Mouse (Mus musculus) ovary, postnatal 36 days (tissue): ENCODE results near the gene Vegfd.

ENCODE experiments used
- DNase-seq: peaks from one replicate; pipeline ENCODE4 v3.0.0; 2022; ENCODE audit warnings: low spot score, mixed read lengths

Gene Vegfd

GRCm38 (mm10) chrX:164419955-164420354 is 46.8 kb downstream of the Vegfd start:
- DNase-seq = no peak

GRCm38 (mm10) chrX:164420518-164420917 is 47.3 kb downstream of the Vegfd start:
- DNase-seq = no peak

GRCm38 (mm10) chrX:164424821-164425220 is 51.6 kb downstream of the Vegfd start:
- DNase-seq = no peak

- no peak for DNase-seq
These were observed 54.1 kb downstream of the Vegfd start for GRCm38 (mm10) chrX:164427295-164427694.

GRCm38 (mm10) chrX:164428224-164428623 is 55.0 kb downstream of the Vegfd start:
- no peak for DNase-seq

GRCm38 (mm10) chrX:164430621-164431020 is 57.4 kb downstream of the Vegfd start:
- no peak for DNase-seq

- no peak for DNase-seq
These were observed 58.0 kb downstream of the Vegfd start for GRCm38 (mm10) chrX:164431133-164431532.

GRCm38 (mm10) chrX:164431541-164431940 is 58.4 kb downstream of the Vegfd start:
- no peak for DNase-seq

- no peak for DNase-seq
These were observed 59.5 kb downstream of the Vegfd start for GRCm38 (mm10) chrX:164432682-164433081.

GRCm38 (mm10) chrX:164436709-164437108 is 63.5 kb downstream of the Vegfd start, which contains the start of gene Asb11:
TSS of gene Asb11 (plus strand) at chrX:164436994.
- DNase-seq = no peak

GRCm38 (mm10) chrX:164439462-164439861 is 66.3 kb downstream of the Vegfd start:
- DNase-seq = no peak

GRCm38 (mm10) chrX:164440140-164440539 is 67.0 kb downstream of the Vegfd start:
- no peak for DNase-seq

GRCm38 (mm10) chrX:164440703-164441102 is 67.5 kb downstream of the Vegfd start:
- no peak for DNase-seq

- peak; percentile 12 for DNase-seq
These were observed 68.1 kb downstream of the Vegfd start for GRCm38 (mm10) chrX:164441306-164441705.

GRCm38 (mm10) chrX:164445601-164446000 is 72.4 kb downstream of the Vegfd start:
- DNase-seq = no peak

- DNase-seq = no peak
These were observed 73.0 kb downstream of the Vegfd start for GRCm38 (mm10) chrX:164446106-164446551.

- DNase-seq = no peak
These were observed 73.9 kb downstream of the Vegfd start for GRCm38 (mm10) chrX:164446835-164447681.

GRCm38 (mm10) chrX:164447682-164448071 is 74.5 kb downstream of the Vegfd start:
- DNase-seq = no peak

- no peak for DNase-seq
These were observed 76.0 kb downstream of the Vegfd start for GRCm38 (mm10) chrX:164449201-164449600.
